Mouse (Mus musculus) stomach, embryonic 15.5 days (tissue): ENCODE measurements around the gene Map2k1. TPM values are rescaled to one million over a fixed set of nuclear protein-coding genes. Genes with fewer than 3 reads are reported as not detected.

Source experiments
- ATAC-seq: fragments of 200-750 bp; cut with Nextera tagmentation; 2 replicates; pipeline ENCODE4 v1.8.0; 2017; ENCODE audit warnings: low read depth, moderate number of reproducible peaks, moderate TSS enrichment; ENCODE audit not compliant: insufficient read depth, low FRiP score
- H3K27ac ChIP-seq: fragments of 300-500 bp; sonication (generic); 2 replicates; pipeline ENCODE4 v1.5.1; 2015; ENCODE audit warnings: mild to moderate bottlenecking, inconsistent platforms
- H3K27me3 ChIP-seq: fragments of 300-500 bp; sonication (generic); replicated peaks from 2 replicates; pipeline ENCODE4 v1.6.1; 2015; ENCODE audit warnings: inconsistent platforms
- H3K36me3 ChIP-seq: fragments of 300-500 bp; sonication (generic); 2 replicates; pipeline ENCODE4 v1.6.1; 2015; ENCODE audit warnings: inconsistent platforms
- H3K4me1 ChIP-seq: fragments of 300-500 bp; sonication (generic); 2 replicates; pipeline ENCODE4 v1.6.1; 2015; ENCODE audit warnings: inconsistent platforms
- H3K4me2 ChIP-seq: fragments of 300-500 bp; sonication (generic); 2 replicates; pipeline ENCODE4 v1.6.1; 2015; ENCODE audit warnings: mild to moderate bottlenecking, inconsistent platforms
- H3K4me3 ChIP-seq: fragments of 300-500 bp; sonication (generic); replicated peaks from 2 replicates; pipeline ENCODE4 v1.5.1; 2015; ENCODE audit warnings: inconsistent platforms
- H3K9ac ChIP-seq: fragments of 300-500 bp; sonication (generic); 2 replicates; pipeline ENCODE4 v1.6.1; 2015; ENCODE audit warnings: inconsistent platforms
- H3K9me3 ChIP-seq: fragments of 300-500 bp; sonication (generic); 2 replicates; pipeline ENCODE4 v1.6.1; 2016; ENCODE audit warnings: inconsistent platforms
- WGBS: fragments of 180-500 bp; shearing (Covaris S2); methylation state at CpG from one replicate; pipeline ENCODE4 v1.1.7; 2015; 5-methylcytosine and 5-hydroxymethylcytosine counted together
- polyA plus RNA-seq: library from polyadenylated mRNA; unstranded; fragments of >200 nt; fragmentation: Nextera tagmentation; extraction: Ambion mirVana; gene quantifications from 2 replicates; pipeline ENCODE4 v1.2.1, GENCODE M21; 2015

The Map2k1 gene
- polyA plus RNA-seq, 1 experiment from 2014 or later: 88.6 TPM

DNA sequence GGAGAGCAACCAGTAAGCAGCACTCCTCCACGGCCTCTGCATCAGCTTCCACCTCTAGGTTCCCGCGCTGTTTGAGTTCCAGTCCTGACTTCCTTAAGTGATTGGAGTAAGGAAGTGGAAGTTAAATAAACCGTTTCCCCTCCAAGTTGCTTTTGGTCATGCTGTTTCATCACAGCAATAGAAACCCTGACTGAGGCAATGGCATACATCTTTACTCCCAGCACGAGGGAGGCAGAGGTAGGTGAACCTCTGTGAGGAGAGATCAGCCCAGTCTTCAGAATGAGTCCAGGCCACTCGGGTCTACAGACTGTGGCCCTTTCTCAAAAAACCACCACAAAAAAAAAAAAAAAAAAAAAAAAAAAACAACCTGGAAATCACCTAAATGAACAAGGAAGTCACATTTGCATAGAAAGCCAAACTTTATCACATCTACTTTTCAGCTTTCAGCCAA is 11.0 kb downstream of the Map2k1 start:
- Histone ChIP-seq H3K9me3 (no peaks in the 10 kb centered on the region), H3K27me3 (no peaks in the 10 kb centered on the region), H3K4me3 (no peak overlapping the region), H3K4me2 (no peak overlapping the region), H3K9ac (no peak overlapping the region), H3K36me3 (no peaks in the 10 kb centered on the region), H3K4me1 (0 out of 2 replicates have a peak, but pooled peaks cover 3% of the 10 kb centered on the region), H3K27ac (no peak overlapping the region)
- WGBS: 66% methylated on average over 6 of the region's 6 CpGs
- no peak for ATAC-seq

DNA sequence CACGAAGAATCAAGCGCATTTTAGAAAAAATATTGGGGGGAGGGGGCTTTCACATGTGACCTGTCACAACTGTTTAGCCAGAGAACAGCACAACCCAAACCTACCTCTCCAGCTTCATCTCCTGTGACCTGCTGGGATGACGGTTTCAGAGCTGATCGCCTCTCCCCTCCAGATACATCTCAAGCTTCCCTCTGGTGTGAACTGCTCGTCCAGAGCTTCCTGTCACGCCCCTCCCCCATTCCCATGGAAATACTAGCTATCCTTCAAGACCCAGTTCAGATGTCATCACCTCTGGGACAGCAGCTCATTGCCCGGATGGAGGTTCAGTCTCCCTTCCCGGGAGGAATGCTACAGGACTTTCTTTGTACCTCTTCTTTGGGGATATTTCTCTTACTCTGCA is 12.8 kb downstream of the Map2k1 start:
- Histone ChIP-seq H3K4me3 (no peak overlapping the region), H3K9ac (no peak overlapping the region), H3K4me1 (0 out of 2 replicates have a peak, but pooled peaks cover 3% of the 10 kb centered on the region), H3K9me3 (no peaks in the 10 kb centered on the region), H3K4me2 (no peak overlapping the region), H3K27me3 (no peaks in the 10 kb centered on the region), H3K27ac (no peak overlapping the region), H3K36me3 (peaks cover 5% of the 10 kb centered on the region; the same call in 1 of the 2 replicates)
- WGBS: 40% methylated on average over 8 of the region's 8 CpGs
- ATAC-seq: no peak

DNA sequence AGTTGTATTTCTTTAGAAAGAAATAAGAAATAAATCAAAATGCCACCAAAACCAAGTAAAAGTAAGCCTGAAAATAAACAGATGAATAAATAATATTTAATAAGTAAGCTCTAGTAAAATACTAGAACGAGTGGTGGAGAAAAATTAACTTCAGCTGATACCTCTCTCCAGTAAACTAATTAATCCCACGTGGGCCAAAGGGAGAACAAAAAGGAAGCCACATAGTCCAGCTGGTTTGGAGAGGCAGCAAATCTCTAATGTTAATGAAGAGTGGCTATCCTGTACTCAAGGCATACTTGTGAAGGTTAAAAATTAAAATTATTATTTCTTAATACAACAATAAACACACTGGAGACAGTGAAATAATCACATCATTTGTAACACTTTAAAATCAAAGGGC is 13.3 kb downstream of the Map2k1 start:
- Histone ChIP-seq H3K36me3 (peaks cover 5% of the 10 kb centered on the region; the same call in 1 of the 2 replicates), H3K4me2 (no peak overlapping the region), H3K9me3 (no peaks in the 10 kb centered on the region), H3K27ac (no peak overlapping the region), H3K27me3 (no peaks in the 10 kb centered on the region), H3K9ac (no peak overlapping the region), H3K4me1 (0 out of 2 replicates have a peak, but pooled peaks cover 3% of the 10 kb centered on the region), H3K4me3 (no peak overlapping the region)
- no peak for ATAC-seq
- WGBS: 33% methylated on average over 2 of the region's 2 CpGs

DNA sequence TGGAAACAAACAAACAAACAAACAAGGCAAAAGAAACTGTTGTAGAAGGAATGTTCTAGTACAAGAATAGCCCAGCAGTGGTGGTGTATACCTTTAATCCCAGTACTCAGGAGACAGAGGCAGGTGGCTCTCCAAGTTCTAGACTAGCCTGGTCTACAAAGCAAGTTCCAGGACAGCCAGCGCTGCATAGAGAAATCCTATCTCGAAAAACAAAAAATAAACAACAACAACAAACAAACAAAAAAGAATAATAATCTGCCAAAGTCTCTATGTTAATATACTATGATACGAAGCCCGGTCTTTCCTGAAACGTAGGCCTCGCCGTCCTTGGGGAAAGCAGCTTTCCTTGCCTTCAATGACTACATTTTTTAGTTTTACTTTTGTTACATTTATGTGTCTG is 17.4 kb downstream of the Map2k1 start:
- H3K27ac ChIP-seq: no peak overlapping the region
- H3K9ac ChIP-seq: no peak overlapping the region
- H3K27me3 ChIP-seq: no peaks in the 10 kb centered on the region
- no peak for ATAC-seq
- no peak overlapping the region for H3K4me2 ChIP-seq
- H3K9me3 ChIP-seq: no peaks in the 10 kb centered on the region
- H3K4me1 ChIP-seq: peaks cover 16% of the 10 kb centered on the region
- WGBS: 96% methylated on average over 7 of the region's 7 CpGs
- H3K4me3 ChIP-seq: no peak overlapping the region
- H3K36me3 ChIP-seq: peaks cover 5% of the 10 kb centered on the region; the same call in 1 of the 2 replicates

DNA sequence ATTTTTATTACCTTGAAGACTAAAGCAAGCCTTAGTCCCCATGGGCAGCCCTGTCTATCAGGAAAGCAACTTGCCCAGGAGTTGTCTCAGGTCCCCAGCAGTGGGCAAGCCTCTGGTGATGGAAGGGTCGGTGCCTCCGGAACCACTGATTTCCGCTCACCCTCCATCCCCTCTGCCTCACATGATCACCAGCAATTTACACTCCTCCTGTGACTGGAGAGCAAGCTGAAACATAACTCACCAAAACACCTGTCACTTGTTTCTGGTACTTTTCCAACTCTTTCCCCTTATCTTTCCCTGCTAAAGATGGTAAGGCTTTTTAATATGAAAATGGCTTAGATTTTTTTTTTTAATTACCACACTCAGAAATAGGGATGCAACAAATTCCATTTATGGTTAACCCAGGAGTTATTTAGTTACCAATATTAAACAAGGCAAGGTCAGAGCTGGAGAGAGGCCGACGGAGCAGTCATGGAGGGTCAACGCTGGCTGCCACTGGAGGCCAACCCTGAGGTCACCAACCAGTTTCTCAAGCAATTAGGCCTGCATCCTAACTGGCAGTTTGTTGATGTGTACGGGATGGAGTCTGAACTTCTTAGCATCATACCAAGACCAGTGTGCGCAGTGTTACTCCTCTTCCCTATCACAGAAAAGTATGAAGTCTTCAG is 18.5 kb downstream of the Map2k1 start, which contains the start of gene Uchl4:
Gene Uchl4 (plus strand): TSS at position 434 of the 668 bp plus-strand sequence.
- Histone ChIP-seq H3K27me3 (no peaks in the 10 kb centered on the region), H3K4me1 (peaks cover 18% of the 10 kb centered on the region), H3K4me3 (no peak within 1 kb of the TSS), H3K9me3 (no peaks in the 10 kb centered on the region), H3K27ac (peak within 1 kb of the TSS; percentile 80), H3K36me3 (peaks cover 5% of the 10 kb centered on the region; the same call in 1 of the 2 replicates), H3K9ac (no peak within 1 kb of the TSS), H3K4me2 (0 out of 2 replicates have a peak within 1 kb of the TSS, but pooled peaks have one; percentile 8)
- WGBS: 77% methylated on average over 8 of the region's 8 CpGs
- ATAC-seq: no peak

DNA sequence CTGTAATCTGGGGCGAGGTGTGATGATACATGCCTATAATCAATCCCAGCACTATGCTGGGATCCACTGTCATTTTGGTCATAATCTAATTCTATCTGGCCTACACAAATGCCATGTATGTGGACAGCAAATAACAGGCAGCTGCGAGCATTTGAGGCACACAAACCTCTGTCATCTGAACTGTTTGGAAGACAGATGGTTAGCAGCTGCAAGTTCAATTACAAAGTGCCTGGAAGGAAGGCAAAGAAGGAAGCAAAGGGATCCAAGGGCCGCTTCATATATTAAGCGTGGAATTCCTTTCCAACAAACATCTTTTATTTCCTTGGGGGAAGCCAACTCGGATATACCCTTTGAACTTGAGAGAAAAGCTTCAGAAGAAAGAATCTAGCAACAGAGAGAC is 19.8 kb downstream of the Map2k1 start:
- peak; percentile 53; the same call in 1 of the 2 replicates for ATAC-seq
- Histone ChIP-seq H3K4me3 (no peak overlapping the region), H3K36me3 (peaks cover 5% of the 10 kb centered on the region; the same call in 1 of the 2 replicates), H3K9ac (no peak overlapping the region), H3K27ac (peak overlapping the region; percentile 80), H3K4me1 (peaks cover 18% of the 10 kb centered on the region), H3K27me3 (no peaks in the 10 kb centered on the region), H3K4me2 (0 out of 2 replicates have a peak overlapping the region, but pooled peaks have one; percentile 8), H3K9me3 (no peaks in the 10 kb centered on the region)
- WGBS: 37% methylated on average over 5 of the region's 5 CpGs

DNA sequence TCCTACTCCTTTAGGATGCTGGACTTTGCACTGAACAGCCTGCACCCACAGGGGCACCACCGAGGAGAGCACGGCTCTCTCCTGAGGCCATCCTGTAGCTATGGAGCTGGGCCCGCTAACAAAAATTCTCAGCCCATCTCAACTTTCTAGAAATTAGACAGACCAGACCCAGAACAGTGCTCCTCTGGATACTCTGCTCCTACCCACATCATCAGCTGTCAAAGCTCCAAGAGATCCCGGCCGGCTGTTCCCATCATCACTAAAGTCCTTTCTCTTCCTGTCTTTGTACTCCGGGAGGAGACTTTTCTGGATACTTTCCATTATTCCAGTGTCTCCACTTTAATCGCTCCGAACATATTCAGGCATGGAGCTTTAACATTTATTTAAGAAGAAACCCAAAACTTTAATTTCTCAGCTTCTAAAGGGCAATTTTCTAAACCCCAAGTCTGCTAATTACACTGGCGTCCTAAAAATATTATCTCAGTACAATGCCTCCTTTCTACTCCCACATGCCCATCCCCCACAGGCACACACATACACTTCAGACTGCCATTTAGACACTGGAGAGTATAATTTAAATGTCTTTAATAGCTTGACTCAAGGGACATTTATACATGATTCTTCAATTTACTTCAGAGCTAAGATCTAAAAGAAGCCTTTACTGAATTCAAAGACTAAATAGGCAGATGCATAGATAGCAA is 21.0 kb downstream of the Map2k1 start:
- no peaks in the 10 kb centered on the region for H3K27me3 ChIP-seq
- 35% methylated on average over 9 of the region's 9 CpGs for WGBS
- no peak overlapping the region for H3K4me3 ChIP-seq
- no peak overlapping the region for H3K9ac ChIP-seq
- ATAC-seq: no peak
- peaks cover 5% of the 10 kb centered on the region; the same call in 1 of the 2 replicates for H3K36me3 ChIP-seq
- peak overlapping the region; percentile 8; the same call in 1 of the 2 replicates for H3K4me2 ChIP-seq
- no peaks in the 10 kb centered on the region for H3K9me3 ChIP-seq
- peaks cover 24% of the 10 kb centered on the region for H3K4me1 ChIP-seq
- H3K27ac ChIP-seq: peak overlapping the region; percentile 72

DNA sequence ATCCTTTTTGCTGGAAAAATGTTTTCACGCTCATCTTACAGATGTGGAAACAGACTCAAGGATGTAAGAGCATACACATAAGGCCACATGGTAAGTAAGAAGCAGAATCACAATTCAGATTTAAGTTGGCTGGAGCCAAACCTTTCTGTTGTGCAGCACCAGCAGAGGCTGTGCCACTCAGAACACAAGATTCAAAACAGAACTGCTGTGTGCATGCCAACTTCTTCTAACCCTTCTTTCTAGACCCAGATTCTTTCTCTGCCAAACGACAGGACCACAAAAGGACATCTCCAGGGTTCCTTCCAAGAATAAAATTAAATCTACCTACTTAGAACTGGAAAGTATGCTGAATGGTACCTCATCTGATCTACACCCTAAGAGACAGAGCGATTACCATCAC is 21.8 kb downstream of the Map2k1 start:
- no peaks in the 10 kb centered on the region for H3K9me3 ChIP-seq
- H3K27ac ChIP-seq: peak overlapping the region; percentile 72
- no peak overlapping the region for H3K9ac ChIP-seq
- no peaks in the 10 kb centered on the region for H3K27me3 ChIP-seq
- H3K4me1 ChIP-seq: peaks cover 24% of the 10 kb centered on the region
- 0 out of 2 replicates have a peak overlapping the region, but pooled peaks have one; percentile 8 for H3K4me2 ChIP-seq
- no peak for ATAC-seq
- WGBS: 57% methylated on average over 3 of the region's 3 CpGs
- no peak overlapping the region for H3K4me3 ChIP-seq
- peaks cover 5% of the 10 kb centered on the region; the same call in 1 of the 2 replicates for H3K36me3 ChIP-seq

DNA sequence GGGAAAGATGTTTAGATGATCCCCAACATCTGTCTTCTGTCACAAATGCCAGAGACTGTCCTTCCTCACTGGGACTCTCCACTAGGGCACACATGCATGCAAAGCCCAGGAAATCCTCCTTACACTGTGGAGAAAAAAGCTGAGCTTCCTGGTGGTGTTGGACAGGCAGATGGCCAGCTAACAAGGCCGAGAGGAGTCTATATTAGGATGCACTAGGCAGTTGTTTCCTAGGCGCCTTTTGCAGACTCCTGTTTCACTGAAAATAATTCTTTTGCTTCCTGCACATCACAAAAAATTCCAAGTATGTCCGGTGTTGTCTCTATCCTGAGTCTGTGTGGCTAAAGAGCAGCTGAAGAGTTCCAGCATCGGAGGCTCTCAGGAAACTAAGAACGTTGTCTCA is 22.3 kb downstream of the Map2k1 start:
- Histone ChIP-seq H3K4me2 (no peak overlapping the region), H3K9ac (no peak overlapping the region), H3K27ac (peak overlapping the region; percentile 72), H3K36me3 (peaks cover 2% of the 10 kb centered on the region; the same call in 1 of the 2 replicates), H3K27me3 (no peaks in the 10 kb centered on the region), H3K4me3 (no peak overlapping the region), H3K4me1 (peaks cover 24% of the 10 kb centered on the region), H3K9me3 (no peaks in the 10 kb centered on the region)
- ATAC-seq: no peak
- 38% methylated on average over 5 of the region's 5 CpGs for WGBS

DNA sequence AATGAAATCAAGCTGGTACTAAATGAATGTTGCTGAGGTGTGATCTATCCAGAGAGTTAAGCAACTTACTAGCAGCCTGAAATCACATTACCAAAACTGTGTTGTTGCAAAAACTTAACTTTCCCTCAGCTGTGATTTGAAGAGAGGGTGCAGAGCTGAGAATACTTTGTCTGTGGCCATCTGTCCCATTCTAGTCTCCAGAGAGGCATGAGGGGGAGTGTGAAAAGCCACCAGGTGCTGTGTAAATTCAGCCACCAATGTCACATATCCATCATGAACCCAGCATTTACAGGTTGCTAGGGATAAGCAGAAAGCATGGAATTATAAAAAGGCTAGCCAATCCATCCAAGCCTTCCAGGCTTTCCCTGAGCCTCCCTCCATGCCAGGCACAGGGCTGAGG is 24.5 kb downstream of the Map2k1 start:
- no peak overlapping the region for H3K4me3 ChIP-seq

DNA sequence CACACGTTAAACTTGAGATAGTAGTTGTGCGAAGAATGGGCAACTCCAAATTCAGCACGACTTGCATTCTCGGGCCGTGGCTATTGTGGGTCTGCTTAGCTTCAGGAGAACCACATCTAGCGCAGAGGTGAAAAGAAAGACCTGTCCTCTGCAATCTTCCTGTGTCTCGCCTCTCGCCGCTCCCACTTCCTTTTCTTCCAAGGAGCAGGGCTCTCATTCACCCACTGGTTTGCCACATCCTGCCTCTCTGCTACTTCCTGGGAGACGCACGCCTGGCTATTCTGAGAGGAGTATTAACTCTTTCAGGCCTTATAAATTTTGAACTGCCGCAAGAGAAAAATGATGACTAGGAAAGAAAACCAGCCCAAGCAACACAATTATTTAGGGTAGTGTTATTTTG is 25.7 kb downstream of the Map2k1 start:
- no peak overlapping the region for H3K9ac ChIP-seq
- no peaks in the 10 kb centered on the region for H3K36me3 ChIP-seq
- H3K4me2 ChIP-seq: no peak overlapping the region
- no peak for ATAC-seq
- 61% methylated on average over 12 of the region's 12 CpGs for WGBS
- no peak overlapping the region for H3K27ac ChIP-seq
- no peak overlapping the region for H3K4me3 ChIP-seq
- no peaks in the 10 kb centered on the region for H3K27me3 ChIP-seq
- no peaks in the 10 kb centered on the region for H3K9me3 ChIP-seq
- H3K4me1 ChIP-seq: peaks cover 18% of the 10 kb centered on the region

More for the DNA sequence above, 24.5 kb downstream of the Map2k1 start:
- Histone ChIP-seq H3K9me3 (no peaks in the 10 kb centered on the region), H3K4me1 (peaks cover 21% of the 10 kb centered on the region), H3K36me3 (no peaks in the 10 kb centered on the region), H3K27me3 (no peaks in the 10 kb centered on the region), H3K9ac (no peak overlapping the region), H3K4me2 (no peak overlapping the region), H3K27ac (no peak overlapping the region)
- no peak for ATAC-seq

DNA sequence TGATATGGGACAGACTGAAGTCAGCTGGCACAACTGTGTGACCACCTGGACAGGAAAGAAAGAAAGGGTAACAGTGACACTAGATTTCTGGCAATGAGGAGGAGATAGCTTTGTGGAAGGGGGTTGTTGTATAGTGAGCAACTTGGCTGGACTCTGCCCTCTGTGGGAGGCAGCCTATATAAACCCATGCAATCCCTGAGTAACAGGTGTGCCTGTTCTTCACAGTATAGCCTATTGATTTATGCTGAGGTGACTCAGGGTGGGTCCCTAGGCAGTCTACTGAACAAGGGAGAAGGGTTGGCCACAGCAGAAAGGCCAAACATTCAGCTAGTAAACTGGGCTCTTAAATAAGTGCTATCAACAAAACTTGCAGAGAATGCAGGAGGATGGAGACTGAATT is 27.6 kb downstream of the Map2k1 start:
- Histone ChIP-seq H3K4me1 (peaks cover 8% of the 10 kb centered on the region; the same call in 1 of the 2 replicates), H3K4me2 (no peak overlapping the region), H3K9ac (no peak overlapping the region), H3K27ac (no peak overlapping the region; the same call in 1 of the 2 replicates), H3K4me3 (no peak overlapping the region), H3K36me3 (no peaks in the 10 kb centered on the region), H3K27me3 (no peaks in the 10 kb centered on the region), H3K9me3 (no peaks in the 10 kb centered on the region)
- ATAC-seq: peak; percentile 83
